Mouse (Mus musculus): ENCODE data around the gene Cdkn2aip.

DNA sequence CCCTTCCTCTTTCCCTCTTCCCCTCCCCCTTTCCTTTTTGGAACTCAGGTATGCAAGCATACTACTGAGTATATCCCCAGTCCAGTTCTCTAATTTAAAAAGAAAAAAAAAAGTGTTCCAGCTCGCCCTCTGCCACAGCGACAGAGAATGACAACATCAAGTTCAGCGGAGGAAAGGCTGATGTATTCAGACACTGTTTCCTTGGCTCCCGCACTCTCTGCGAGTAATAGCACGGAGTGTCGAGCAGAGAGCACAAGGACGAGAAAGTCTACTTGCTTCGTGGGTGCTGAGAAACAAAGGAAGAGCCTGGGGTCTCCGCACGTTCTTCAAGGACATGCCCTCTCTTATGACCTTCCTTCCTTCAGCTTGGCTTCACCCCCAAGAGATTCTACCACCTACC lies 4.9 kb upstream of the Cdkn2aip start:
- TF ChIP-seq CTCF (IDR thresholded peaks at IDR 0.05; ENCODE audit: low read depth) (no peak), EP300 (IDR thresholded peaks at IDR 0.05; ENCODE audit: low read depth) (no peak)

Measured in liver, embryonic 14.5 days (tissue).